Mouse (Mus musculus) liver, adult 2 months (tissue): Measurements from ENCODE around the gene Prr5l. TPM values are rescaled to one million over a fixed set of nuclear protein-coding genes. Genes with fewer than 3 reads are reported as not detected.
A peak's percentile ranks its signal among the peaks of the same experiment; 100 is the strongest.

ENCODE experiments used
- DNase-seq: peaks from one replicate; pipeline ENCODE4 v3.0.0-alpha.2; 2011; ENCODE audit warnings: low read depth, low spot score; ENCODE audit errors: extremely low read depth
- H3K27ac ChIP-seq: fragments of 200-500 bp; replicated peaks from 2 replicates; pipeline ENCODE4 v1.5.1; 2012; ENCODE audit warnings: low read depth, mild to moderate bottlenecking, control low read depth, inconsistent platforms, low read length; ENCODE audit not compliant: insufficient read depth
- H3K27me3 ChIP-seq: fragments of 200-500 bp; 2 replicates; pipeline ENCODE4 v1.6.1; 2012; ENCODE audit warnings: mild to moderate bottlenecking, moderate library complexity, low read length, inconsistent platforms; ENCODE audit not compliant: control insufficient read depth, insufficient read depth
- H3K36me3 ChIP-seq: fragments of 200-500 bp; 2 replicates; pipeline ENCODE4 v1.6.1; 2012; ENCODE audit warnings: low read length, inconsistent platforms; ENCODE audit not compliant: control insufficient read depth, insufficient read depth
- H3K4me1 ChIP-seq: fragments of 200-500 bp; 2 replicates; pipeline ENCODE4 v1.6.1; 2011; ENCODE audit warnings: low read length; ENCODE audit not compliant: control insufficient read depth, insufficient read depth
- H3K4me3 ChIP-seq: fragments of 200-500 bp; 2 replicates; pipeline ENCODE4 v1.5.1; 2011; ENCODE audit warnings: low read depth, mild to moderate bottlenecking, control low read depth, low read length, moderate library complexity; ENCODE audit not compliant: insufficient read depth
- H3K79me2 ChIP-seq: fragments of 200-500 bp; 2 replicates; pipeline ENCODE4 v1.6.1; 2012; ENCODE audit warnings: inconsistent platforms, mild to moderate bottlenecking, low read length, moderate library complexity; ENCODE audit not compliant: control insufficient read depth, insufficient read depth
- H3K9ac ChIP-seq: fragments of 200-500 bp; 2 replicates; pipeline ENCODE4 v1.6.1; 2012; ENCODE audit warnings: low read depth, mild to moderate bottlenecking, control low read depth, inconsistent platforms, low read length
- CTCF ChIP-seq: fragments of 200-500 bp; IDR thresholded peaks from 2 replicates; pipeline ENCODE4 v1.5.1; 2011; ENCODE audit warnings: low read depth, low read length, control low read depth
- POLR2A ChIP-seq: fragments of 200-500 bp; IDR thresholded peaks from 2 replicates; pipeline ENCODE4 v1.6.1; 2011; ENCODE audit warnings: low read length, control low read depth; ENCODE audit not compliant: insufficient read depth; ENCODE audit errors: extremely low read depth
- WGBS: fragments of 180-500 bp; shearing (Covaris S2); methylation state at CpG from one replicate; pipeline ENCODE4 v1.1.7; 2018; 5-methylcytosine and 5-hydroxymethylcytosine counted together
- polyA plus RNA-seq: library from polyadenylated mRNA; depleted of rRNA; stranded (reverse); fragments of >200 nt; gene quantifications from 2 replicates; pipeline ENCODE4 v1.2.3, GENCODE M21; 2012
- total RNA-seq: library from RNA; depleted of rRNA; stranded (reverse); fragments of >200 nt; gene quantifications from 2 replicates; pipeline ENCODE4 v1.2.3, GENCODE M21; 2014

Gene Prr5l
- total and polyA plus RNA-seq, 2 experiments: 0.72 to 1.4 TPM

GRCm38 (mm10) chr2:101802240-101802639, 80.6 kb downstream of the Prr5l start:
- no peak for DNase-seq
- 95% methylated on average over 6 of the region's 6 CpGs for WGBS

GRCm38 (mm10) chr2:101797901-101798250, 85.0 kb downstream of the Prr5l start:
- H3K27ac ChIP-seq: 0 out of 2 replicates have a peak overlapping the region, but pooled peaks have one; percentile 7
- H3K79me2 ChIP-seq: no peaks in the 10 kb centered on the region
- H3K9ac ChIP-seq: no peak overlapping the region
- DNase-seq: no peak
- WGBS: 10% methylated on average over 19 of the region's 19 CpGs
- H3K36me3 ChIP-seq: no peaks in the 10 kb centered on the region
- H3K4me3 ChIP-seq: peak overlapping the region; percentile 72
- no peaks in the 10 kb centered on the region for H3K4me1 ChIP-seq
- TF ChIP-seq POLR2A (no peak), CTCF (no peak)
- H3K27me3 ChIP-seq: no peaks in the 10 kb centered on the region

More at GRCm38 (mm10) chr2:101802240-101802639, 80.6 kb downstream of the Prr5l start:
- Histone ChIP-seq H3K4me1 (no peaks in the 10 kb centered on the region), H3K9ac (no peak overlapping the region), H3K27ac (no peak overlapping the region), H3K4me3 (no peak overlapping the region), H3K79me2 (no peaks in the 10 kb centered on the region), H3K27me3 (no peaks in the 10 kb centered on the region), H3K36me3 (no peaks in the 10 kb centered on the region)
- TF ChIP-seq CTCF (no peak), POLR2A (no peak)

- Histone ChIP-seq H3K27ac (peak overlapping the region; percentile 7), H3K36me3 (no peaks in the 10 kb centered on the region), H3K9ac (peak overlapping the region; percentile 50), H3K4me3 (peak overlapping the region; percentile 72), H3K27me3 (no peaks in the 10 kb centered on the region), H3K4me1 (no peaks in the 10 kb centered on the region), H3K79me2 (no peaks in the 10 kb centered on the region)
- no peak for DNase-seq
- 2% methylated on average over 49 of the region's 49 CpGs for WGBS
- no peak for TF ChIP-seq CTCF
- TF ChIP-seq POLR2A: no peak
Observed at GRCm38 (mm10) chr2:101797166-101797900, 85.5 kb downstream of the Prr5l start.

- no peaks in the 10 kb centered on the region for H3K36me3 ChIP-seq
- 5% methylated on average over 55 of the region's 55 CpGs for WGBS
- peak overlapping the region; percentile 60 for H3K9ac ChIP-seq
- peak; percentile 7 for DNase-seq
- H3K4me3 ChIP-seq: peak overlapping the region; percentile 72
- TF ChIP-seq CTCF (peak; percentile 73), POLR2A (no peak)
- no peaks in the 10 kb centered on the region for H3K27me3 ChIP-seq
- no peaks in the 10 kb centered on the region for H3K79me2 ChIP-seq
- no peaks in the 10 kb centered on the region for H3K4me1 ChIP-seq
- peak overlapping the region; percentile 60 for H3K27ac ChIP-seq
Observed at GRCm38 (mm10) chr2:101796287-101797115, 86.3 kb downstream of the Prr5l start.

- Histone ChIP-seq H3K36me3 (no peaks in the 10 kb centered on the region), H3K9ac (no peak overlapping the region), H3K79me2 (no peaks in the 10 kb centered on the region), H3K4me3 (no peak overlapping the region), H3K27me3 (no peaks in the 10 kb centered on the region), H3K4me1 (no peaks in the 10 kb centered on the region), H3K27ac (no peak overlapping the region)
- DNase-seq: no peak
- 91% methylated on average over 4 of the region's 4 CpGs for WGBS
- TF ChIP-seq POLR2A (no peak), CTCF (no peak)
Observed at GRCm38 (mm10) chr2:101792130-101792529, 90.7 kb downstream of the Prr5l start.
